Mouse (Mus musculus): ENCODE data around the gene Grm4.

DNA sequence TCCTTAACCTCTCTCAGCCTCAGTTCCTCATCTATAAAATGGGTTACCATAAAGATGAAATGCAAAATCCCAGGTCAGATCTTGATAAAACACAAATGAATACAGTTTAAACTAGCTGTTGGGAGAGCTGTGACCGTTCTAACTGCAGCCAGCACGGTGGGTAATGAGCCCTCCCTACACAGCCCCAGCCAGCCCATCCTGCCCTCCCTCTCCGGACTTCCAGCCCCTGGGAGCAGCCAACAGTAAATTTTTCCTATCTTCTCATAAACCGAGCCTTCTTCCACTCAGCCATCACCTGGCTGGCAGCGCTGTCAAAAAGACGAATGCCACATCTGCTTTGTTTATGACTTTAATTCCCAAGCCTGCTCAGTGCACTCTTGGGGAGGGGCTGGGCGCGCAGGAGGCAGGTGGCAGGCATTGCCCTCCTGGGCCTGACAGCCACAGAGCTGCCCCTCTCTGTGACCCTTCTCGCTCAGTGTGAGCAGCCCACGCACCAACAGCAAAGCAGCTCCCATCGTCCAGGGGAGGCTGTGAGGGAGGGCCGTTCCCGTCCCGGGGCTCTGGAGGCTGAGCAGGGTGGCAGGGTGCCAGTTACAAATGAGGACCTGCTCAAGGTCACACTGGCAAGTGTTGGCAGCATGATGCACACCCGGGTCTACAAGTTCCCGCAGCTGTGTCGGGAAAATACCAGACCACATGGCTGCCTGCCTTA is 75.7 kb downstream of the Grm4 start:
- TF ChIP-seq GATA1 (IDR thresholded peaks at IDR 0.05; ENCODE audit: borderline replicate concordance, low read length), result no peak
- no peak for TF ChIP-seq FLI1 (IDR thresholded peaks at IDR 0.05; ENCODE audit: low read length)
